Mouse (Mus musculus): ENCODE measurements at regions not wholly inside any gene's neighbourhood (a gene's known extent, or its start where the extent isn't known, plus 50 kb on each side); places are given as distances from the start of the nearest gene placed in this dataset.

DNA sequence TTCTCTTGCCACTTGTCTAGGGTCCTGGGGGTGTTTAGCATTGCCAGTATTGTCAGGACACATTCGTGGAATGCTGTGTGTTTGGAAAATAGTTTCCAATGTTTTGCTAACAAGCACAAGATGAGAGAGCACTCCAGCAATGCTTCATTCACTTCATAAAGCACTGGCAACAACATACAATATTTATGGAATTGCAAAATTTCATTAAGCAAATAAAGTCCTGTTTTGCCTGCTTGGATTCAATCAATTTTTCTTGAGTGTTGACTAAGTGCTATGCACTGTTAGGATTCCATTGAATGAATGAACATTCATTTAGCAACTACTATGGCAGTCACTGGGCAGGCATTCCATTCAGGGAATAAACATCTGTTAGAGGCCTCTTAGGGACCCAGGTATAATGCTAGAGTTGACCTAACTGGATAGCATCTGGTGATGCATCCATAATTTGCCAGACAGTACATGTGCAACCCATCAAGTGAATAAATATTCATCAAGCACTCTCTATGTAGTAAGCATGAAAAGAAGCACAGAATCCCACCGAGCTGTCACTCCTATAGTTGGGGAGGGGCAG is 171.2 kb upstream of the Klf4 start:
- Histone ChIP-seq H3K27me3 (replicated peaks) (no peaks in the 10 kb centered on the region), H3K36me3 (replicated peaks; ENCODE audit: low read length) (no peaks in the 10 kb centered on the region), H3K4me3 (replicated peaks) (no peak overlapping the region), H3K4me1 (no peaks in the 10 kb centered on the region), H3K9me3 (peaks cover 6% of the 10 kb centered on the region)
- TF ChIP-seq FLI1 (IDR thresholded peaks at IDR 0.05; ENCODE audit: low read length), result no peak
- no peak for TF ChIP-seq GATA1 (IDR thresholded peaks at IDR 0.05; ENCODE audit: borderline replicate concordance, low read length)

- H3K4me1 ChIP-seq, result no peaks in the 10 kb centered on the region
- no peaks in the 10 kb centered on the region for H3K27me3 ChIP-seq (replicated peaks)
- no peak for TF ChIP-seq FLI1 (IDR thresholded peaks at IDR 0.05; ENCODE audit: low read length)
- no peak for TF ChIP-seq GATA1 (IDR thresholded peaks at IDR 0.05; ENCODE audit: borderline replicate concordance, low read length)
- H3K4me3 ChIP-seq (replicated peaks), result no peak overlapping the region
- H3K36me3 ChIP-seq (replicated peaks; ENCODE audit: low read length), result no peaks in the 10 kb centered on the region
- 0 out of 2 replicates have a peak, but pooled peaks cover 2% of the 10 kb centered on the region for H3K9me3 ChIP-seq
These were observed 169.1 kb upstream of the Klf4 start for GRCm38 (mm10) chr4:55701334-55701733.

DNA sequence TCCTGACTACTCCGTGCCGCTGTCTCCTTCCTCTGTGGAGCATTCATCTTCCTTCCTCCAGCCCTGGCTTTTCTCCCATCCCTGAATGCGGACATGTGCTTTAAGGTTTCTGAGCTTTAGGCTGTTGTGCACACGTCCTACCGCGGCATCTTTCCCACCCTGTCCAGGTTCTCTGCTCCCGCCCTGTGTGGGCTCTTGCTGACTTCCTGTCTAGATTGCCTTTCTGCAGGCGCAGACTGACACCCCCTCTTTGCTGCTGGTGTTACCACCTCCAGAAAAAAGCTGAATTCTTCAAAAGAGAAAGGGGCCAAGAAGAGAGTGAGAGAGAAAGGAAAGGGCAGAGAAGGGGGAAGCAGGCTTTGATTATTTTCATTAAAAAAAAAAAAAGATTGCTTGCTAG is 167.7 kb upstream of the Klf4 start:
- no peak for TF ChIP-seq FLI1 (IDR thresholded peaks at IDR 0.05; ENCODE audit: low read length)
- no peak for TF ChIP-seq GATA1 (IDR thresholded peaks at IDR 0.05; ENCODE audit: borderline replicate concordance, low read length)
- peaks cover 8% of the 10 kb centered on the region; the same call in 1 of the 2 replicates for H3K9me3 ChIP-seq
- H3K27me3 ChIP-seq (replicated peaks), result no peaks in the 10 kb centered on the region
- no peaks in the 10 kb centered on the region for H3K36me3 ChIP-seq (replicated peaks; ENCODE audit: low read length)
- H3K4me3 ChIP-seq (replicated peaks), result no peak overlapping the region
- H3K4me1 ChIP-seq, result no peaks in the 10 kb centered on the region

GRCm38 (mm10) chr4:55699161-55699560 is 166.9 kb upstream of the Klf4 start:
- no peaks in the 10 kb centered on the region for H3K4me1 ChIP-seq
- H3K27me3 ChIP-seq (replicated peaks), result no peaks in the 10 kb centered on the region
- H3K4me3 ChIP-seq (replicated peaks), result no peak overlapping the region
- H3K9me3 ChIP-seq, result peaks cover 8% of the 10 kb centered on the region; the same call in 1 of the 2 replicates
- no peaks in the 10 kb centered on the region for H3K36me3 ChIP-seq (replicated peaks; ENCODE audit: low read length)
- TF ChIP-seq FLI1 (IDR thresholded peaks at IDR 0.05; ENCODE audit: low read length), result no peak
- no peak for TF ChIP-seq GATA1 (IDR thresholded peaks at IDR 0.05; ENCODE audit: borderline replicate concordance, low read length)

GRCm38 (mm10) chr4:55697108-55697507 is 164.8 kb upstream of the Klf4 start:
- TF ChIP-seq FLI1 (IDR thresholded peaks at IDR 0.05; ENCODE audit: low read length) (no peak), GATA1 (IDR thresholded peaks at IDR 0.05; ENCODE audit: borderline replicate concordance, low read length) (no peak)
- H3K4me1 ChIP-seq, result no peaks in the 10 kb centered on the region
- H3K4me3 ChIP-seq (replicated peaks), result no peak overlapping the region
- H3K27me3 ChIP-seq (replicated peaks), result no peaks in the 10 kb centered on the region
- no peaks in the 10 kb centered on the region for H3K36me3 ChIP-seq (replicated peaks; ENCODE audit: low read length)
- peaks cover 8% of the 10 kb centered on the region; the same call in 1 of the 2 replicates for H3K9me3 ChIP-seq

- no peaks in the 10 kb centered on the region for H3K36me3 ChIP-seq (replicated peaks; ENCODE audit: low read length)
- peaks cover 8% of the 10 kb centered on the region; the same call in 1 of the 2 replicates for H3K9me3 ChIP-seq
- H3K27me3 ChIP-seq (replicated peaks), result no peaks in the 10 kb centered on the region
- TF ChIP-seq FLI1 (IDR thresholded peaks at IDR 0.05; ENCODE audit: low read length) (no peak), GATA1 (IDR thresholded peaks at IDR 0.05; ENCODE audit: borderline replicate concordance, low read length) (no peak)
- H3K4me1 ChIP-seq, result no peaks in the 10 kb centered on the region
- H3K4me3 ChIP-seq (replicated peaks), result no peak overlapping the region
These were observed 164.2 kb upstream of the Klf4 start for GRCm38 (mm10) chr4:55696428-55696827.

GRCm38 (mm10) chr4:55695246-55695645 is 163.0 kb upstream of the Klf4 start:
- H3K36me3 ChIP-seq (replicated peaks; ENCODE audit: low read length), result no peaks in the 10 kb centered on the region

GRCm38 (mm10) chr4:55689479-55689878 is 157.2 kb upstream of the Klf4 start:
- Histone ChIP-seq H3K4me1 (no peaks in the 10 kb centered on the region), H3K9me3 (no peaks in the 10 kb centered on the region), H3K27me3 (replicated peaks) (no peaks in the 10 kb centered on the region), H3K4me3 (replicated peaks) (no peak overlapping the region), H3K36me3 (replicated peaks; ENCODE audit: low read length) (no peaks in the 10 kb centered on the region)
- TF ChIP-seq FLI1 (IDR thresholded peaks at IDR 0.05; ENCODE audit: low read length), result no peak
- TF ChIP-seq GATA1 (IDR thresholded peaks at IDR 0.05; ENCODE audit: borderline replicate concordance, low read length), result no peak

More at GRCm38 (mm10) chr4:55695246-55695645, 163.0 kb upstream of the Klf4 start:
- H3K9me3 ChIP-seq, result peaks cover 8% of the 10 kb centered on the region; the same call in 1 of the 2 replicates
- no peaks in the 10 kb centered on the region for H3K4me1 ChIP-seq
- H3K4me3 ChIP-seq (replicated peaks), result no peak overlapping the region
- TF ChIP-seq GATA1 (IDR thresholded peaks at IDR 0.05; ENCODE audit: borderline replicate concordance, low read length) (no peak), FLI1 (IDR thresholded peaks at IDR 0.05; ENCODE audit: low read length) (no peak)
- H3K27me3 ChIP-seq (replicated peaks), result no peaks in the 10 kb centered on the region

DNA sequence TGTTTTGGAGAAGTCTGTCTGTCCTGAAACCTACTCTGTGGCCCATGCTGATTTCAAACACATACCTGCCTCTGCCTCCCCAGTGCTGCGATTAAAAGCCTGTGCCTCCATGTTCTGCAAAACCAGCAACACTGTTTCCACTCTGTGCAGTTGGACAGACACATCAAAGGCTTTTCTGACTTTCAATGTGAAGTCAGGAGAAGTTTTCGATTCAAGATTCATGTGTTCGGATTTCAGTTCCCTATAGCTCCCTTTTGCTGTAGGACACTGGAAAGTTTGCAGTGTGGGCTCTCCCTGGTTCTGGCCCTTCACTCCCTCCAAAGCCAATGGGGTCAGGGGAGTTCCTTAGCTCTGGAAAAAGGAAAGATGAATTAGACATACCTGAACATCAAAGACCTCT is 154.5 kb upstream of the Klf4 start:
- Histone ChIP-seq H3K9me3 (no peaks in the 10 kb centered on the region), H3K4me1 (no peaks in the 10 kb centered on the region), H3K4me3 (replicated peaks) (no peak overlapping the region), H3K27me3 (replicated peaks) (no peaks in the 10 kb centered on the region), H3K36me3 (replicated peaks; ENCODE audit: low read length) (no peaks in the 10 kb centered on the region)
- no peak for TF ChIP-seq GATA1 (IDR thresholded peaks at IDR 0.05; ENCODE audit: borderline replicate concordance, low read length)
- no peak for TF ChIP-seq FLI1 (IDR thresholded peaks at IDR 0.05; ENCODE audit: low read length)

- Histone ChIP-seq H3K4me1 (no peaks in the 10 kb centered on the region), H3K27me3 (replicated peaks) (no peaks in the 10 kb centered on the region), H3K9me3 (no peaks in the 10 kb centered on the region), H3K4me3 (replicated peaks) (no peak overlapping the region), H3K36me3 (replicated peaks; ENCODE audit: low read length) (no peaks in the 10 kb centered on the region)
- TF ChIP-seq FLI1 (IDR thresholded peaks at IDR 0.05; ENCODE audit: low read length) (no peak), GATA1 (IDR thresholded peaks at IDR 0.05; ENCODE audit: borderline replicate concordance, low read length) (no peak)
These were observed 140.0 kb upstream of the Klf4 start for GRCm38 (mm10) chr4:55672288-55672687.
